Mouse (Mus musculus) forebrain, postnatal 0 days (tissue): ENCODE results near the gene Slc22a28. TPM values are rescaled to one million over a fixed set of nuclear protein-coding genes. Genes with fewer than 3 reads are reported as not detected.
"Not testable (repeated sequence)": the region's sequence is repeated elsewhere in the genome, so short reads cannot be mapped to it uniquely, and the experiment has no call there.

Experiments
- ATAC-seq: fragments of 200-750 bp; cut with Nextera tagmentation; 2 replicates; pipeline ENCODE4 v1.8.0; 2017; ENCODE audit warnings: mild to moderate bottlenecking, moderate library complexity
- DNase-seq: peaks from one replicate; pipeline ENCODE4 v3.0.0-alpha.2; 2015
- H3K27ac ChIP-seq: fragments of 300-500 bp; sonication (generic); 2 replicates; pipeline ENCODE4 v1.5.1; 2014; ENCODE audit warnings: low read depth, mild to moderate bottlenecking, antibody characterized with exemption, low read length, moderate library complexity, mixed read lengths
- H3K27me3 ChIP-seq: fragments of 300-500 bp; sonication (generic); 2 replicates; pipeline ENCODE4 v1.6.1; 2014; ENCODE audit warnings: mild to moderate bottlenecking, low read length, mixed read lengths; ENCODE audit not compliant: insufficient read depth
- H3K36me3 ChIP-seq: fragments of 300-500 bp; sonication (generic); 2 replicates; pipeline ENCODE4 v1.6.1; 2014; ENCODE audit warnings: mild to moderate bottlenecking, moderate library complexity; ENCODE audit not compliant: insufficient read depth
- H3K4me1 ChIP-seq: fragments of 300-500 bp; sonication (generic); 2 replicates; pipeline ENCODE4 v1.6.1; 2014; ENCODE audit warnings: antibody characterized with exemption; ENCODE audit not compliant: insufficient read depth
- H3K4me2 ChIP-seq: fragments of 300-500 bp; sonication (generic); 2 replicates; pipeline ENCODE4 v1.6.1; 2014; ENCODE audit warnings: low read depth, mild to moderate bottlenecking, moderate library complexity
- H3K4me3 ChIP-seq: fragments of 300-500 bp; sonication (generic); 2 replicates; pipeline ENCODE4 v1.5.1; 2014; ENCODE audit warnings: low read depth, low read length, mixed read lengths
- H3K9ac ChIP-seq: fragments of 300-500 bp; sonication (generic); 2 replicates; pipeline ENCODE4 v1.6.1; 2014; ENCODE audit warnings: mild to moderate bottlenecking
- H3K9me3 ChIP-seq: fragments of 300-500 bp; sonication (generic); 2 replicates; pipeline ENCODE4 v1.6.1; 2016; ENCODE audit warnings: low read length
- CTCF ChIP-seq: sonication (generic); IDR thresholded peaks from 2 replicates; pipeline ENCODE4 v1.5.1; 2016; ENCODE audit warnings: antibody characterized with exemption, control low read depth, low read depth
- whole genome bisulfite sequencing: fragments of 180-500 bp; shearing (Covaris S2); extraction: QIAGEN DNeasy Blood & Tissue Kit; methylation state at CpG from one replicate; pipeline ENCODE4 v1.1.7; 2014; 5-methylcytosine and 5-hydroxymethylcytosine counted together
- polyA plus RNA-seq: library from polyadenylated mRNA; unstranded; fragments of >200 nt; fragmentation: Nextera tagmentation; extraction: Ambion mirVana; gene quantifications from 2 replicates; pipeline ENCODE4 v1.2.1, GENCODE M21; 2015
- total RNA-seq: library from RNA; depleted of rRNA; stranded (reverse); fragments of >200 nt; gene quantifications from 2 replicates; pipeline ENCODE4 v1.2.3, GENCODE M21; 2014; rRNA removed

The Slc22a28 gene
- total RNA-seq = not detected in 2 replicates
- not detected in 2 replicates for polyA plus RNA-seq

GRCm38 (mm10) chr19:8131881-8132280, at the start of gene Slc22a28:
TSS of gene Slc22a28 (minus strand) at chr19:8131982.
- H3K4me3 ChIP-seq, H3K9me3 ChIP-seq, H3K4me1 ChIP-seq, H3K27me3 ChIP-seq, DNase-seq, H3K36me3 ChIP-seq, H3K9ac ChIP-seq, H3K4me2 ChIP-seq, H3K27ac ChIP-seq, ATAC-seq: not testable (repeated sequence)
- 92% methylated on average over 2 of the region's 3 CpGs for WGBS

GRCm38 (mm10) chr19:8148787-8149523, 17.2 kb upstream of the Slc22a28 start:
- no peaks in the 10 kb centered on the region for H3K4me1 ChIP-seq
- peaks cover 7% of the 10 kb centered on the region; the same call in 1 of the 2 replicates for H3K9me3 ChIP-seq
- H3K4me3 ChIP-seq = no peak overlapping the region
- no peak for TF ChIP-seq CTCF
- 47% methylated on average over 2 of the region's 2 CpGs for whole genome bisulfite sequencing
- no peaks in the 10 kb centered on the region for H3K36me3 ChIP-seq
- H3K9ac ChIP-seq = no peak overlapping the region
- no peak overlapping the region for H3K4me2 ChIP-seq
- no peak overlapping the region for H3K27ac ChIP-seq
- no peaks in the 10 kb centered on the region for H3K27me3 ChIP-seq
- no peak for ATAC-seq
- no peak for DNase-seq

GRCm38 (mm10) chr19:8142716-8143115, 10.9 kb upstream of the Slc22a28 start:
- ATAC-seq, H3K4me1 ChIP-seq, H3K4me2 ChIP-seq, H3K36me3 ChIP-seq, H3K27me3 ChIP-seq, H3K9me3 ChIP-seq, H3K9ac ChIP-seq, DNase-seq, H3K4me3 ChIP-seq, H3K27ac ChIP-seq: not testable (repeated sequence)
- 82% methylated on average over 2 of the region's 2 CpGs for WGBS

- not testable (repeated sequence) for H3K27ac ChIP-seq, ATAC-seq, H3K36me3 ChIP-seq, H3K27me3 ChIP-seq, H3K4me2 ChIP-seq, H3K4me3 ChIP-seq, H3K9me3 ChIP-seq, H3K4me1 ChIP-seq, H3K9ac ChIP-seq, DNase-seq
- WGBS = 80% methylated on average over 14 of the region's 14 CpGs
These were observed 2.5 kb upstream of the Slc22a28 start for GRCm38 (mm10) chr19:8134127-8134841.

- no peaks in the 10 kb centered on the region for H3K36me3 ChIP-seq
- 92% methylated on average over 13 of the region's 13 CpGs for WGBS
- H3K27me3 ChIP-seq = no peaks in the 10 kb centered on the region
- DNase-seq (no peak), ATAC-seq (no peak)
- H3K9ac ChIP-seq = no peak overlapping the region
- 0 out of 2 replicates have a peak, but pooled peaks cover 4% of the 10 kb centered on the region for H3K9me3 ChIP-seq
- TF ChIP-seq CTCF = no peak
- no peak overlapping the region for H3K4me2 ChIP-seq
- H3K27ac ChIP-seq = no peak overlapping the region
- H3K4me1 ChIP-seq = no peaks in the 10 kb centered on the region
- H3K4me3 ChIP-seq = no peak overlapping the region
These were observed 111.9 kb downstream of the Slc22a28 start for GRCm38 (mm10) chr19:8019904-8020349.

GRCm38 (mm10) chr19:8019329-8019851, 112.4 kb downstream of the Slc22a28 start:
- H3K27me3 ChIP-seq, H3K4me2 ChIP-seq, H3K4me1 ChIP-seq, H3K4me3 ChIP-seq, H3K9me3 ChIP-seq, H3K27ac ChIP-seq, H3K36me3 ChIP-seq, ATAC-seq, H3K9ac ChIP-seq, DNase-seq: not testable (repeated sequence)
- 95% methylated on average over 17 of the region's 17 CpGs for WGBS

GRCm38 (mm10) chr19:8018535-8018934, 113.2 kb downstream of the Slc22a28 start:
- not testable (repeated sequence) for H3K4me2 ChIP-seq, H3K4me3 ChIP-seq, DNase-seq, ATAC-seq, H3K9me3 ChIP-seq, H3K36me3 ChIP-seq, H3K27ac ChIP-seq, H3K4me1 ChIP-seq, H3K27me3 ChIP-seq, H3K9ac ChIP-seq
- 92% methylated on average over 9 of the region's 9 CpGs for WGBS

Other genes starting within 250 kb of the Slc22a28 start
- not detected in 2 replicates for gene Slc22a27, start 166.0 kb downstream of the Slc22a28 start, total RNA-seq
- not detected in 2 replicates for gene Slc22a27, start 166.0 kb downstream of the Slc22a28 start, polyA plus RNA-seq
- 0.23 TPM in 1 of 2 replicates, not detected in the other for gene Slc22a29, start 86.9 kb upstream of the Slc22a28 start, total RNA-seq
- 0.23 and 0.30 TPM in 2 replicates for gene Slc22a29, start 86.9 kb upstream of the Slc22a28 start, polyA plus RNA-seq